Mouse (Mus musculus) adrenal gland (tissue): ENCODE measurements around the gene Il22.
"Not testable (repeated sequence)": the region's sequence is repeated elsewhere in the genome, so short reads cannot be mapped to it uniquely, and the experiment has no call there.

ENCODE experiments used
- intact Hi-C: fragments of 180-260 bp; cut with DNase I; formaldehyde crosslinking; loops from one replicate; pipeline ENCODE4 v1.15.1; 2025
- long read RNA-seq, 2 experiments: library from polyadenylated mRNA; unstranded; transcript quantifications; one replicate each; pipeline ENCODE4 v2.0.0; 2020; ENCODE audit warnings: borderline replicate concordance in 1 of 2; ENCODE audit not compliant: insufficient replicate concordance in 1 of 2

Il22 gene
- long read RNA-seq, experiment 1, result 0 reads
- long read RNA-seq, experiment 2, result 0 reads

DNA sequence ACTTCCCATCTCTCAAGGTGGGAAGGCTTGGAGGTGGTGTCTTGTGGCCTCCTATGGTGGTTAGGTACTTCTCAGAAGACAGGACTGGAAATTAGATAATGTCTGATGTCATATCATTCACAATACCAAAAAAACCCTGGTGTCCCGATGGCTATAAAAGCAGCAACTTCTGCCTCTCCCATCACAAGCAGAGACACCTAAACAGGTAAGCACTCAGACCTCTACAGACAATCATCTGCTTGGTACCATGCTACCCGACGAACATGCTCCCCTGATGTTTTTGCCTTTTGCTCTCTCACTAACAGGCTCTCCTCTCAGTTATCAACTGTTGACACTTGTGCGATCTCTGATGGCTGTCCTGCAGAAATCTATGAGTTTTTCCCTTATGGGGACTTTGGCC is at the start of gene Il22:
Gene Il22, plus strand, starts transcription at position 301 of the 400 bp plus-strand sequence.
- intact Hi-C loops, result no loop called here

DNA sequence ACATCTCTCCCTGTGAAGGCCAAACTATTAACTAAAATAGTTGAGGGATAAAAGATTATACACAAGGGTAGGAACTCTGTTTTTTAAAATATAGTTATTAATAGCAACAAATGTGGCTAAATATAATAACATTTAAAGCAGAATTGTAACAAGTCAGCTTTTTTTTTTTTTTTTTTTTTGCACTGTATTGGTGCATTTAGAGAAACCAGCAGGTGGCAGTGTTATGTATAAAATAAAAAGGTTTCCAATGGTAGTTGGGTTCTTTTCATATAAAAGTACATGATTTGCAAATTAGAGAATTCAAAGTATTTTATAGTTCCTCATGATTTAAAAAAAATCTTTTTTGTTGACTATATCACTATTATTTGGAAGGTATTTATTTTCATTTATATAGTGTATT is 48.8 kb upstream of the Il22 start:
- intact Hi-C loops, result loop anchor here (2.0 kb wide), 1 partner anchor 391 kb away; no protein-coding TSS in a partner anchor

DNA sequence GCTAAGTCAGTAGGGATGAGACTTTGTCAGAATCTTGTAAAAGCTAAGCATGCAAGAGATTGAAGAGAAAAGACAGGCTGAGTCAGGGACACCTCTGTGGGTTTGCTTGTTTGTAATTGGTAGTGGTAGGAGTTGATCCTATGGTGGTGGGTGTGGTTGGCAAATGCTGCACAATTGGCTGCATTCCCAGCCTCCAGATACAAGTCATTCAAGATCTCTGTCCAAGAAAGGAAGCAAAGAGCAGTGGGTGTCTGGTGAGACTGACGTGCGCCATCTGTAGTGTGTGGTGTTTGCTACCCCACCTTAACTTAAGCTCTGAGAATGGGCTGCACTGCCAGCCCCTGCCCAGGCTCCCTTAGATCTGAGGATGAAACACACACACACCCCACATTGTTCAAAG is 43.6 kb upstream of the Il22 start:
- intact Hi-C loops, result no loop called here

DNA sequence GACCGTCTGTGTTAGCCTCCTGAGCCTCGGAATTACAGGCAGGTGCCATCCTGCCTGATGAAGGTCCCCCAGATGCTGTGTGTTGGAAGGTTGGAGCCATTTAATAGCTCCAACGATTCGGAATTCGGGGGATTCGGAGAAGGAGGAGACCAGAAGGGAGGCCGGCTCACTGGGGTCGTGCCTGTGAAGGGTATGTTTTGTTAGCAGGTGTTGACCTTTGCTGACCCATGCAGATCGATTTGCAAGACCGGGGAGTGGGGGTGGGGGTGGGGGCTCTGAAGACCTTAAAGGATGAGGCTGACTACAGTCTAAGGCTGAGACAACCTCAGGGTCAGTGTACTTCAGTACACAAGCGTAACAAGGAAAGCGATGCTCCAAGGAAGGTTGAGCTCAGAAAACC is 35.5 kb upstream of the Il22 start:
- intact Hi-C loops, result no loop called here

DNA sequence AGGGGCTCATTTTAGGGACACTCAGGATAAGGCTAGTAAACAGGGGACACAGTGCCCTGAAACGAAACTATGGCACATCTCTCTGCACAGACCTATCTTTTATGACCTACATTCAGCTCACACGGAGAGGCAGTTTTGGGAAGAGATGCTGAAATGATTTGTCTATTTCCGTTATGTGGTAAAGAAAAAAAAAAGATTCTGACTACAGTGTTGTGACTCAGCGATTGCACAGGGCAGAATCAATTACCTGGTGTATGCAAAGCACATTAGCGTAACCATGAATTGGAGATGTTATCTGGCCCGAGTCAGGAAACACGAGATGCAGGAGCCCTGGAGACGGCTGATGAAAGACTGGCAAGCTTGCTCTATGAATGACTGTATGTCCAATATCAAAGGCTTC is 32.3 kb upstream of the Il22 start:
- intact Hi-C loops, result no loop called here

DNA sequence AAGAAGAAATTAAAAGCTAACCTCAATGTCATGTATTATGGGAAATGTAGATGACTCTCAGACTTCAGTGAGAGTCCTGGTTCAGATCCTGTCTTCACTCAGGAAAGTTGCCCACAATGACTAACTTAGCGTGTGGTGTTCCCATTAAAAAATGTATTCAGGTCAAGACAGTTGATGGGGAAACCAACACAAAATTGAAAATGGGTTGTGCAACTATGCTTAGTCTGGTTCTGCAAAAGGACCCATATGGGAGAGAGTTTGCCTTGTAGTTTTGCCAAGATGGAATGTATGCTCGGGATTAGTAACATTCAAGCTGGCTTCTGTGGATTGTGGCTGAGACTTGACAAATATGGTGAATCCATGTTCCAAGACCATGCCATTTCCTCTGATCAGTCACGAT is 31.9 kb upstream of the Il22 start:
- intact Hi-C loops, result no loop called here

DNA sequence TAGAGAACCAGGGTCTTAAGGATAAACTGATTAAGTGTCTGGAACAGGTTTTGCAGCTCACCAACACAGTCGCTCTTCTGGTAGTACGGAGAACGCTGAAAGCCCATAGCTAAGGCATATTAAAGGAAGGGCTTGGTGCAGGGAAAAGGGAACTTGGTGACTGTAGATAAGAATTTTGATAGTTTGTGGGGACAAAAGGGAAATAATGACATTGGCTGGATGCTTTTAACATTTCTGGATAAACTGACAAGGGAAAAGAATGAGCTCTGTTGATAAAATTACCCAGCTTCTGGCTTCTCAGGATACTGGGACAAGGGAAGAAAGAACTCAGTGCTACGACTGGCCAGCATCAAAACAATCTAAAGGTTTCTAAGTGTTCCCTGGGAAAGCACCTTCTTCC is 29.2 kb upstream of the Il22 start:
- intact Hi-C loops, result not testable (repeated sequence)

DNA sequence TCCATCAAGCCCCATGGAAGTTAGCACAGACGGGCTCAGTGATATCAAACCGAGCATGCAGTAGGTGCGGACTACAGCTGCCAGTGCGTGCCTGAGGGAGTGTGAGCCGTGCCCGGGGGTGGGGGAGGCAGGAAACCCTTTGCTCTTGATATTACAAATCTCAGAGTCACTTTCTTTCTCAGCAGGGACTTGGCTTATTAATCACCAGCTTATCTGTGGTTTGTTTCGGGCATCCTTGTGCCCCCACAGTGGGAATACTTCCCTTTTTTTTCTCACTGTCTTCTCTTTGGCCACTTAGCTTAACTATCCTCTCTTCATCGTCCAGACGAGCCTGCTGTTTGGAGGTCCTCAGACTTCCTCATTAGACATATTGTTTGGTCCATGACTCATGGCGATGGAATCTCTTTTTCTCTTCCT is 26.0 kb upstream of the Il22 start:
- intact Hi-C loops, result no loop called here

DNA sequence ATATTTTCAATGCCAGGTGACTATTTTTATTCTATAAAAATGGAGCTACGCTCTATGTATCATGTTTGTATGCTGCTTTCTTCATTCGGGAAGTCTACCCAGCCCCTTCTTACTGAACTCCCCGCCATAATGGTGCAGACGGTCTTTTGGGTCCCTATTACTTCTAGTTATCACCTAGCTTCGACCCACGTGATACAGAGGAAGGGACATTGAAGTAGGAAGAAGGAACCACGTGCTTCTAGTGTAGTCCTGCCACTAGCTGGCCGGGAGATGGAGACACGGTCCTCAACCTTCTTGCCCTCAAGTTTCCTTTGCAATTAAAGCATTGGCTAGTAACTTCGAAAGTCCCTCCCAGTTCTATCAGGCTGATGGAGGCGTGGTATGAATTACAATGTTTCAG is 25.5 kb upstream of the Il22 start:
- intact Hi-C loops, result no loop called here

DNA sequence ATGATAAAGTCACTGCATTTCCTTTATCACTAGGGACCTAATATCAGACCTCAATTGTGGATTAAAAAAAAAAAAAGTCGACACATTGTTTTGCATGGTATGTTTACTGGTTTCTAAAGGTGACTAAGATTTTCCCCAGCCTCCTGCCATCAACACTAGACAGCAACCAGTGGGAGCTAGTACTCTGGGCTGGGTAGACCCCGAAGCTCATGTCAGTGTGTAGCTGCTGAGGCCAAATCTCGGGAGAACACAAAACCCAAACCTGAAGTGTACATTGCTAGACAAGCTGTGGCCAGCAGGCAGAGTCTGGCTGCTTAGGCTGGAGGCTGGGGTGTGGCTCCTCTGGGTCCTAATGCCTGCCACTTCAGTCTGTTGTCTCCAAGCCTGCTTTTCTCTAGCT is 9.6 kb upstream of the Il22 start:
- intact Hi-C loops, result not testable (repeated sequence)

DNA sequence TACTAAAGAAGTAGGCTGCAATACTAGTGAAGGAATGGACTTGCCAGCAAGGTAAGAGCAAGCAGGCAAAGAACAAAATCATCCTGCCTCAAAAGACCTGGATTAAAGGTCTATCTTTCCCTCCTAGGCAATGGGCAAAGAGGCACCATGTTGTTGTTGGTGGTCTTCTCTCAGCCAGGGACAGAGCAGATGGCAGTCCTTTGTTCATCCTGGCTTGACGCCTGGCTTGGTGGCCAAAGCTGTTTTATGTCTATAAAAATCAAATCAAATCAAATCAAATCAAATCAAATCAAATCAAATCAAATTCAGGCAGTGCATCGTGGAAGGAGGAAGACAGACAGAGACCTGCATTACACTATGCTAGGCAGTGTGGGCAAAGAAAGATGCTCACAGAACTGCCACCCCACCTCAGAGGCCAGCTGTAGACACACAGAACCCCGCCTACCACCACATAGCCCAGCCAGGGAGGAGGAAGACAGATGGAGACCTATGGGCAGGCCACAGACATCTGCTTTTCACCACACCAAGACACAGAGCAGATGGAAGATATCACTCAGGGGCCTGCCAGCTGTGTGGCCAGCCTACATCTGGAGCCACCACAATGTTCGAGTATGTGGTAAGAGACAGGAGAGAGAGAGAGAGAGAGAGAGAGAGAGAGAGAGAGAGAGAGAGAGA is 11.1 kb downstream of the Il22 start:
- intact Hi-C loops, result not testable (repeated sequence)

DNA sequence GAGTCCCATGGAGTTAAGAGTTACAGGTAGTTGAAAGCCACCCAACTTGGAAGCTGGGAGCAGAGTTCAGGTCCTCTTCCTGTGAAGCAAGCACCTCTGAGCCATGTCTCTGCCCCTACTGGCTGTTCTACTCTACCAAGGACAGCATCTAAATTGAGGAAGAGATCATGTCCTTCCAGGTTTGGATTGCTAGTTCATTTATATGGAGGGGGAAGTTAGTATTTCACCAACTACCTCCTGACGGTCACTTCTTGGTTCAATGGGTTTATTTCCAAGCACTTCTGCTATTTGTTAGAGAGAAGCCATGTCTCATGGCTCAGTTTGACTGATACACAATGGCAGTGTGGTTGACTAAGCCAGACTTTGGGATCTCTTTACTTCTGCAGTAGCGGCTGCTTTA is 22.9 kb downstream of the Il22 start:
- intact Hi-C loops, result not testable (repeated sequence)

DNA sequence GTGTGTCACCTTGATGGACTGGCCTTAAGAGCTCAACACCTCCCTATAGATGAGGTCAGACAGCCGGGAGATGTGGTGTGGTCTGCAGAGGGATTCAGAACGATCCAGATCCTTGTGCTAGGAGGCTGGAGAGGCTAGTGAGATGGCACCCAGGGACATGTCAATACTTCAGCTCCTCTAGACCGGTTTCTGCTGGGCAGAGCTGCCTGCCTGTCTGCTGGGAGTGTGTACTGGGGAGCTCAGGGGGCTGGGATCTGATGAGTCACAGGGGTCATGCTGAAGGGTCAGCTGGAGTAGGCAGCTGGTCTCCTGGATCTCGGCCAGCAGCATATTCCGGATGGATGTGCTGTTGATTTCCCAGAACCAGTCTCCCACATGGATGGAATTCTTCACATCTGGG is 27.9 kb downstream of the Il22 start:
- intact Hi-C loops, result not testable (repeated sequence)

DNA sequence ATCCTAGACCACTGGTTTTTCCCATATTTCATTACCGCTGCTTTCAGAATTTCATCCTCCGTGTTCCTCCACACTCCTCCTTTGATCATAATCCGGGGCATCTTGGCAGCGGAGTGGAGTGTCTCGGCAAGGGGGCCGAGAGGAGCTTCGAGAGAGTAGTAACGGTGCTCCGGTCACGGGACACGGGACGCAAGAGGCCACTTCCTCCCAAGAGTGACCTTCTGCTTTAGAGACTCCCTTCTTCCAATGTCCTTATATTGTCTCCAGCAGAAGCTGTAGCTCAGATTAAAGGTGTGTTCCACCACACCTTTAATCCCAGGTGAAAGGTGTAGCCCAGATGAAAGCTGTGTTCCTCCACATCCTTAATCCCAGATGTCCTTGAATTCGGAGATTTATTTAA is 35.9 kb downstream of the Il22 start, which contains the start of gene Gm32717:
Gene Gm32717, minus strand, starts transcription at position 101 of the 400 bp plus-strand sequence.
- intact Hi-C loops, result not testable (repeated sequence)

DNA sequence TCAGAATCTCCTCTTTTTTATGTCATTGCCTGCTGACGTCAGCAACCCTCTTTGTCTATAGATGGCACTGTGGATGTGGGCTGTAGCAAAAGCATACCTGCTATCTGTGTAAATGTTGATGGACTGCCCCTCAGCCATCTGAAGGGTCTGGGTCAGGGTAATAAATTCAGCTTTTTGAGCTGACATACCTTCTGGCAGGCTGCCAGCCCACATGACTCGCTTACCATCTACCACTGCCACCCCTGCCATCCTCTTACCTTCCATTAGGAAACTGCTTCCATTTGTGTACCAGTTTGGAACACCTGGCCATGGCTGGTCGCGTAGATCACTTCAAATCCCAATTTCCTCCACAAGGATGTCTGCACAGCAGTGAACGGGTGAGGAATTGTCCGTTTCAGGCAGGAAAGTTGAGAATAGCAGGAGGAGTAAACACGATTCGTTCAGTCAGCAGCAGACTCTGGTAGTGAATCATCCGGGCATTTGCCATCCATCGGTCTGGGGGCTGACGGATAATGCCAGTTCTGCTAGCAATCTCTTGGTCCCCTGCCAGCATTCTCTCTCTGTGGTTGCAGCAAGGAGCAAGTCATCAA is 44.4 kb downstream of the Il22 start:
- intact Hi-C loops, result not testable (repeated sequence)

DNA sequence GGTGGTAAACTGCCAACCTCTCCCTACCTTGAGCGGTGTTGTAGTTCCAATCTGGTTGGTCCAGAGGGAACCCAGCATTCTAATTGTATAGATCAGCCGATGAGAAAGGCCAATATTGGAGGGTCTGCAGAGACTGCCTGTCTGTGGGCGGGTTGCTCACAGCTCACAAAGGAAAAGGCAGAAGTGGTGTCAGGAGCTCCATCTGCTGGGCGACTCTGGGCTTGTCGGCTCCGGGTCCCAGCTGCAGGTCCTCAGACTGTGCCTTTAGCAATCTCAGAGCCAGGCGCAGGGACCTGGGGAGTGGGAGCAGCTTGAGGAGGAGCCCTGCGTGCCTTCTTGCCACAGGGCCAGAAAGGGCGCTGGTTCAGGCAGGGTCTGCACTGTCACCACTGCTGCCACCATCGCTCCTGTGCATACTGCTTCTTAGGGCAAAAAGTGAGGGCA is 46.1 kb downstream of the Il22 start:
- intact Hi-C loops, result no loop called here

DNA sequence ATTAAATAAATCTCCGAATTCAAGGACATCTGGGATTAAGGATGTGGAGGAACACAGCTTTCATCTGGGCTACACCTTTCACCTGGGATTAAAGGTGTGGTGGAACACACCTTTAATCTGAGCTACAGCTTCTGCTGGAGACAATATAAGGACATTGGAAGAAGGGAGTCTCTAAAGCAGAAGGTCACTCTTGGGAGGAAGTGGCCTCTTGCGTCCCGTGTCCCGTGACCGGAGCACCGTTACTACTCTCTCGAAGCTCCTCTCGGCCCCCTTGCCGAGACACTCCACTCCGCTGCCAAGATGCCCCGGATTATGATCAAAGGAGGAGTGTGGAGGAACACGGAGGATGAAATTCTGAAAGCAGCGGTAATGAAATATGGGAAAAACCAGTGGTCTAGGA is 53.6 kb downstream of the Il22 start, which contains the start of gene Gm32802:
Gene Gm32802, plus strand, starts transcription at position 301 of the 400 bp plus-strand sequence.
- intact Hi-C loops, result not testable (repeated sequence)
